Mouse (Mus musculus): ENCODE measurements at regions not wholly inside any gene's neighbourhood (a gene's known extent, or its start where the extent isn't known, plus 50 kb on each side); places are given as distances from the start of the nearest gene placed in this dataset.

DNA sequence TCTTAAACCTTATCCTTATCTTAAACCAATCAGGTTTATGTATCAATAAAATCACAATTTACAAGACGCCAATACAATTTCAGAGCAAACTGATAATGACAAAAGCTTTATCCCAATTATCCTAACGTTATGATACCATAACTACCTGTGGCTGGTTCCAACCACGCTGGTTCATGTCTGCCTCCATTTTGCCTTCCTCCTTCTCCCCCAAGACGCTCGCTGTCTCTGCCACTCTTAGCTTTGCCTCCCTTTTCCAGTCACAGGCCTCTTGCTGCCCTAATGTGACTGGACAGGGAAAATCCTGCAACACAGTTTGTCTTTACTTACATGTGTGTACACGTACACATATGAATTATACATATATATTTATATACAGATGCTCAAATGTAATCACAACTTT is 101.3 kb upstream of the Cpm start:
- TF ChIP-seq ZMIZ1 (IDR thresholded peaks at IDR 0.05; ENCODE audit: low read depth, low read length) (no peak), CTCF (conservative IDR thresholded peaks at IDR 0.05 in 1 of 2, IDR thresholded peaks at IDR 0.05 in 1 of 2; ENCODE audit: low read depth in 2 of 2, low read length in 2 of 2) (no peak), POLR2A (IDR thresholded peaks at IDR 0.05; ENCODE audit: low read depth, low read length) (no peak), TCF12 (IDR thresholded peaks at IDR 0.05; ENCODE audit: low read depth, low read length) (no peak), MEF2A (IDR thresholded peaks at IDR 0.05; ENCODE audit: borderline replicate concordance, low read depth, low read length) (no peak), GABPA (IDR thresholded peaks at IDR 0.05; ENCODE audit: insufficient replicate concordance, low read depth, low read length) (no peak)

All from CH12.LX (cell line).